Mouse (Mus musculus) layer of hippocampus, postnatal 25 days (tissue): ENCODE measurements around the gene Stox2. TPM values are rescaled to one million over a fixed set of nuclear protein-coding genes. Genes with fewer than 3 reads are reported as not detected.

Experiments
- DNase-seq, 2 experiments: peaks; one replicate each; pipeline ENCODE4 v3.0.0; 2022; ENCODE audit warnings: mixed read lengths in 2 of 2, low spot score in 1 of 2; ENCODE audit errors: extremely low spot score in 1 of 2
- total RNA-seq, 2 experiments: library from RNA; stranded (reverse); gene quantifications; 2 replicates each; pipeline ENCODE4 v1.2.3; 2021

Stox2 gene
- total RNA-seq, 2 experiments from 2014 or later, result 72.0 to 89.5 TPM

DNA sequence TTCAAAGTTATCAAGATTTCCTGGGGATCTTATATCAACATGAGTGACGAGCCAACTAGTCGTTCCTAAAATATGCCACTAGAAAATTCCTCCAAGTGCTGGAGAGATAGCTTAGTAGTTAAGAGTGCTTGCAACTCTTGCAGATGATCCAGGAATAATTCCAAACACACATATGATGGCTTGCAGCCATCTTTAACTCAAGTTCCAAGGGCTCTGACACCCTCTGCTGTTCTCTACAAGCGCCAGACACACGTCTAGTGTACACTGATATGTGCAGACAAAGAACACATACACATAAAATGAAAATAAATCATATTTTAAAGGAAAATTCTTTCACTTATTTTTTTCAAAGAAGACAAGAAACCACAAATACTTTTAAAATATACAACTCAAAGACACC, 237.9 kb downstream of the Stox2 start:
- no peak for DNase-seq

DNA sequence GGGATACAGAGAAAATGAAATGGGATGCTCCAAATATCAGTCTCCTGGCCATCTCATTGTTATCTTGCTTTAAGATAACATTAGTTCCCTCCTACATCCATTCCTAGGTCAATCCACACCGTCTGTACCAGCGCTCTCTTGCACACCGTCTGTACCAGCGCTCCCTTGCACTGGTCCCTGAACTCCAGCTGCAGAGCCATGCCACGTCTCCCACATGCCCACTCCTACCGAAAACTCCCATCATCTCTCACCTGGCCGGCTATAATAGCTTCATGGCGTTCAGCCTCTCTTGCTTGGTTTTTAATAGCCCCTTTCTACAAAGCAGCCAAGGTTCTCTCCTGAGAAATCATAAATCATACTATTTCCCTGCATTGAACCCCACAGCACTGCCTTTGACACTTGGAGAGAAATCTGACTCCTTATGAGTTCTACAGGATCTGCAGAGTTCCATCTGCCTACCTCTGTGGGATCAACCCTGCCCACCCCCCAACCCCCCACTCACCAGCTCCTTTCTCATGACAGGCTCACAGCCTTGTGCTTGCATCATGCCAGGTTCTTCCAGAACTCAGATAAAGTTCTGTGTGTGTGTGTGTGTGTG, 239.4 kb downstream of the Stox2 start:
- DNase-seq, result no peak

GRCm38 (mm10) chr8:47205472-47205871, 240.7 kb downstream of the Stox2 start:
- no peak for DNase-seq

- DNase-seq, result no peak
Measured at GRCm38 (mm10) chr8:47196391-47196790, 249.8 kb downstream of the Stox2 start.

DNA sequence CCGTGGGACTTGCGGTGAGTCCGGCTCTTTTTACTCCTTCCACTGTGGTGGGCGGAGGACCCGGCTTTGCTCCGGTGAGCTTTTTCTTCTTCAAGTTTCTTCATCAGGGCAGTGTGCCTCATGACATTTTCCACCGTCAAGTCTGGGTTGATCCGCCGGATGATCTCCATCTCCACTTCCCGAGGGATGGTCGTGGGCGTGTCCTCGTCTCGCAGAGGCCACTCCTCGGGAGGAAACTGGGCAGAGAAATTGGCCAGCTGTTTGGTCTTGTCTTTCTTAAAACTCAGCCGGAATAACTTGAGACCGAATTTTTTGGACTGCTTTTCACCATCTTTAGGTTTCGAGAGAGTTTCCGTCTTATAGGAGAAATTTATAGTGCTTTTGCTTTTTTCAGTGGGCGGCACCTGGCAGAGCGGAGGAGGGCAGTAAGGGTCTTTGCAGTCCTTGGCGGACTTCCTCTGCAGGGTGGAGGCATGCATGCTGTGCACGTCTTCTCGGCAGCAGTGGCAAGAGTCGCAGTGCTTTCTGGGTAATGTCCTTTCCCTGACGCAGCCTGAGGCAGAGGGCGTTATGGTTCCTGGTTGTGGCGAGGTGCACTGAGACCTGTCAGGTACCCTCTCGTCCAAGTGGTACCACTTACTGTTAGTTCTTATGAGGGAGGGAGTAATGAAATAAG, 252.7 kb downstream of the Stox2 start:
- no peak for DNase-seq

- no peak for DNase-seq
Measured at GRCm38 (mm10) chr8:47191444-47192365, 254.5 kb downstream of the Stox2 start.

DNA sequence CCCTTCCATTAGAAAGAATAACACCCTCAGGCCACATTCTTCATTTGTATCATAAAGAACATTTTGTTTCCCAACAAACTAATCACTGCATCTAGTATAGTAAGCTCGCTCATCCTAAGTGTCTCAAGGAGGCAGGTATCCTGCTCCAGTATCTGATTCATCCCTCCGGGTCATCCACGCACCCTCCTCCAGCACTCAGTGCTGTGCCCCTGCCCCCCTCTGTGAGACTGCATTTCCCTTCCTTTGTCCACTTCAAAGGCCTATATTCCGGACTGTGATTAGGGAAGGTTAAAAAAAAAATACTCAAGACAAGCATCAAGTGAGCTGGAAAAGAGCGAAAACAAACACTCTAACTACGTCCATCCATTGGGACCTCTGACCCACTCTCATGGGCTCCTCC, 260.8 kb downstream of the Stox2 start:
- no peak for DNase-seq

GRCm38 (mm10) chr8:47182771-47183558, 263.2 kb downstream of the Stox2 start:
- DNase-seq, result no peak

DNA sequence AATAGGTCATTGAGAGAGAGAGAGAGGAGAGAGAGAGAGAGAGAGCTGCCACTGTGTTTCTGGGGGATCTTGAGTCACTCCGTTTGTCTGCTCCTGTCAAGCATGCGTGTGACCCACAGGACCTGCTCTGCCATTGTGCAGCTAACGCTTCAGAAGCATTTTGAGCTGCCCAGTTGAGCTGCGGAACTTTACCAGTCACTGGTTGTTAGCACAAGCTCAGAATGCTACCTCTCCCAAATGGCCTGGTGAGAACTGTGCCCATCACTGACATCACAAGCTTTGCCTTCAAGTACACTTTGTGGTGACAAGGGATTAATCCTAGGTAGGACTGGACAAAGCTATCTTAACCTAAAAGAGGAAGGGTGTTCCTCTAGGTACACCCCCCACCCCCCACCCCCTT, 263.9 kb downstream of the Stox2 start:
- DNase-seq, result no peak

DNA sequence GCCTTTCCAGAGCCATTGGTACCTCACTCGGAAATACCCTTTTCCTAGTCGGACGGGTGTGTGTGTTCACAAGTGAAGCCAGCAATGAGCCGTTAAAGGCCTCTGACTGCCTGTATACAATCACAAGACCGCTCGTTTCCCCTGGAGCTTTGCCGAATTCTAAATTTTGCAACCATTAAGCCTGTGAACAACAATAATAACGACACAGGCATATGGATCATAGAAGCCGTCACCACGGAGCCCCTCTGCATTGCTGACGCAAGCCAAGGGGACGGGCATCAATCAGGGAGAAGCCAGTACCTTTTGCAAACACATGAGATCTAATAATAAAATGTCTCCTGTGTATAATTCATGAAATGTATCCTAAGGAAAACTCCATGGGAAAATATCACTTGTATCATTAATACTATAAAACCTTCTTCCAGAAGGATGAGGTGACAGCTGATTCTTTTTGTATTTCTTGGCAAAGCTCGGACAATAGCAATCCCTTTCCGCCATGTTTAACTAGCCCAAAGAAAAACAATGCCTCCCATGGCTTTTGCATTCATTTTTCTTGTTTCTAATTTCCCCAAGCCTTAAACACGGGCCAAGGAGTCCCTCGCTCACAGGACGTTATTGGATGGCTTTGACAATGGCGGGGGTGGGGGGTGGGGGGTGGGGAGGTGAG, 265.0 kb downstream of the Stox2 start:
- DNase-seq, result no peak

- no peak for DNase-seq
Measured at GRCm38 (mm10) chr8:47180181-47180580, 266.0 kb downstream of the Stox2 start.

DNA sequence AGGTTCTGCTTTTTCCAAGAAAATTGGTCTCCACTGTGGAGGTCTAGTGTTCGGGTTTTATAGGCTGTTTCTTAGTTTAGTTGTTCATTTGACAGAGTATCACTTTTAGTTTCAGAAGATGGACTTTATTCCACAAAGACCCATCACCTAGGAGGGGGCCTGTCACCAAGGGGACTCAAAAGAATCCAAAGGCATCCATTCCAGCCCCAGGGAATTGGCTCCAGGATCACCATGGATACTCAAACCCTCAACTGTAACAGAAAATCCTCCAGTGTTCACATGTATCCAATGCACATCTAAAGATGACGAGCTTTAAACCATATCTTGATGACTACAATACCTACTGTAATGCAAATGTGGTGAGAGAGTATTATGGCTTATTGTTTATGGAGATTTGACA, 267.4 kb downstream of the Stox2 start:
- no peak for DNase-seq

DNA sequence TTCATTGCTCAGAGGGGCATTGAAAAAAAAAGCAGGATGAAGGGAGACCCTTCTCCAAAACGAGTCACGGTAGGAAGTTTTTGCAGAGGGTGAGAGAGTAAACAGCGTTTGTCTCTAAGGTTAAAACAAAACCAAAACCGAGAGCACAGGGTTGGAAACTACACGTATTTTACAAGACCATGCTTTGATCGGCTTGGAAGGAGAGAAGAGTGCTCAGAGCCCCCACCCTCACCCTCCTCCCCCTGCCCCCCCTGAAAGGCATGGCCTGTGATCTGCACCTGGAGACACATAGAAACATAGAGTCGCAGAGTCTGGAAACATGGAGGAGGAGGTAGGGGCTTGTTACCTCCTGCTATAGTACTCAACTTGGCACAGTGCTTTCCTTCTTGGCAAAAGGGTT, 272.3 kb downstream of the Stox2 start:
- no peak for DNase-seq

DNA sequence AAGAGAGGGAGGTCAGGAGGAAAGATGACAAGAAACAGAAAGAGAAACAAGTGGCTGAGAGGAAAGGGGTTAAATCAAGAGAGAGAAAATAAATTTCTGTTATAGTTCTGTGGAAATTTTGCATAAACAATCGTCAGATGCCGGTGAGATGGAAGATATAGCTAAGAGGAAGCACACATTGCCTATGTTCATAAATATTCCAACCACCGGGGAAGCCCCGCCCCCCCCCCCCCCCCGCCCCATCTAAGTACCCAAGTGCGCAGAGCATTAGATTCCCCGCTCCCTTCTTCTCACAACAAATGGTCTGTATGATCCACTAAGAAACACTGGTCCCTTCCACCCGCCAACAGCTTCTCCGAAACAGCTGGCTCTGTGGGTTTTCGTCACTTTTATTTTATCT, 273.3 kb downstream of the Stox2 start:
- DNase-seq, result no peak

- no peak for DNase-seq
Measured at GRCm38 (mm10) chr8:47160688-47161087, 285.5 kb downstream of the Stox2 start.

GRCm38 (mm10) chr8:47154521-47154920, 291.6 kb downstream of the Stox2 start:
- no peak for DNase-seq

DNA sequence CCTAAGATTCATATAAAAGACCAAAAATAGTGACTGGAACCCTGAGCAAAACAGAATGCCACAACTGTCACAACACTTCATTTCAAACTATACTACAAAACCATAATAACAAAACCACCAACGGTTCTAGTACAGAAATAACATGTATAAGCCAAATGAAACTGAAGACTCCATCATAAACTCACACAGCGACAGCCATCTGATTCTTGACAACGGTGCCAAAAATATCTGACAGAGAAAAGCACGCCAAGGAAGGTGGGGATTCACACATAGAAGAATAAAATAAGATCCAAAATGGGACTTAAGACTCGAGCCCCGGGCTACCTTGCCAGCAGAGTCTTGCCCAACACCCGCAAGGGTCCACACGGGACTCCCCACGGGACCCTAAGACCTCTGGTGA, 300.9 kb downstream of the Stox2 start:
- DNase-seq, result no peak

DNA sequence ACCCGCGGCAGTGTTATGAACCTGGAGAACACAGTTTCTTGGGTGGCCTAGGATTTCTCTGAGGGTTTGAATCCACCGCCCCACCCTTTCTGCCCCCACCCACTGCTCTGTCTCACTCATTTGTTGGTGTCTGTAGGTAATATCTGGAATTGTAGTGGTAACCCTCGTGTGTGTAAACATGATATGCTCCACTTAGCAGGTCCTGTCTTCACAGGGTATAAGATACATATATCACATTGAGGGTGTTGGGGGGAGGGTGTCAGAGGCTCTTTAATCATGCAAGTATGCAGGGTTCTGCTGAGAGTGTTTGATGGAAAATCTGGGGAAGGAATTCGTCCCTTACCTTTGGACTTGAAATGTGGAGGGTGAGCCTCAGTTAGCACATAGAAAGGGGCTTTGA, 310.1 kb downstream of the Stox2 start:
- DNase-seq, result no peak

- no peak for DNase-seq
Measured at GRCm38 (mm10) chr8:47135586-47135985, 310.6 kb downstream of the Stox2 start.

GRCm38 (mm10) chr8:47134736-47135135, 311.4 kb downstream of the Stox2 start:
- no peak for DNase-seq
